Mouse (Mus musculus) lung, adult 2 months (tissue): ENCODE measurements around the gene Npnt.

Experiments used
- CTCF ChIP-seq: fragments of 200-500 bp; IDR thresholded peaks from 2 replicates; pipeline ENCODE4 v1.5.1; 2011; ENCODE audit warnings: mild to moderate bottlenecking, low read length, control low read depth; ENCODE audit not compliant: insufficient read depth
- POLR2A ChIP-seq: fragments of 200-500 bp; IDR thresholded peaks from 2 replicates; pipeline ENCODE4 v1.6.1; 2011; ENCODE audit warnings: low read depth, mild to moderate bottlenecking, control low read depth, low read length, borderline replicate concordance; ENCODE audit errors: extremely low read depth

- TF ChIP-seq CTCF (no peak), POLR2A (no peak)
Measured at GRCm38 (mm10) chr3:132884459-132884858, 65.6 kb downstream of the Npnt start.
